19 mouse cellular contexts compared by ENCODE assay signal in genomic region chr2:94468196-94468725, GRCm38 (mm10). TPM values are rescaled to one million over a fixed set of nuclear protein-coding genes. Genes with fewer than 3 reads are reported as not detected.
DNase-seq lines count a peak whose midpoint lies in the region; ATAC-seq and TF ChIP-seq lines count a peak whose summit lies in the region.
"Had no signal": no experiment of that assay in that cellular context is flagged by ENCODE, and none has a peak within 500 bp of the region (broad histone marks: within the 10 kb centered on the region; RNA-seq: fewer than 3 reads in every experiment).

No protein-coding gene starts in this region.

- no peak overlapping the region for H3K9ac ChIP-seq in midbrain, postnatal 0 days (replicated peaks; ENCODE audit: low read length, poor library complexity, severe bottlenecking)
- H3K9ac ChIP-seq in midbrain, embryonic 15.5 days: no peak overlapping the region
- H3K9ac ChIP-seq: forebrain, embryonic 13.5 days; forebrain, postnatal 0 days; heart, embryonic 15.5 days; hindbrain, embryonic 14.5 days had no signal

- no peaks in the 10 kb centered on the region for H3K36me3 ChIP-seq in midbrain, postnatal 0 days (ENCODE audit: insufficient read depth, low read length)
- H3K36me3 ChIP-seq in midbrain, embryonic 15.5 days (replicated peaks): no peaks in the 10 kb centered on the region
- H3K36me3 ChIP-seq: embryonic facial prominence, embryonic 10.5 days; G1E; heart, embryonic 15.5 days had no signal

- 79% methylated on average over 5 of the region's 5 CpGs for WGBS in midbrain, postnatal 0 days
- 80% methylated on average over 5 of the region's 5 CpGs for WGBS in midbrain, embryonic 15.5 days

- peak; percentile 28 to 78 for DNase-seq in adrenal gland, adult (ENCODE audit: inconsistent age in 2 of 2, low spot score in 1 of 2)
- no peak for DNase-seq in adrenal gland, postnatal 25 days
- peak; percentile 64 to 68 for DNase-seq in cerebellum, postnatal 10 days
- no peak for DNase-seq in cerebellum, postnatal 36 days
- peak; percentile 34 for DNase-seq in midbrain, postnatal 0 days (ENCODE audit: low spot score)
- no peak for DNase-seq in urinary bladder, adult 18-20 months (ENCODE audit: low spot score in 2 of 2)
- DNase-seq: B cell, adult 2 months; gastrocnemius, postnatal 14 days; kidney, adult 18-20 months had no signal

- no peak overlapping the region for H3K4me3 ChIP-seq in midbrain, postnatal 0 days (ENCODE audit: low read depth, low read length)
- H3K4me3 ChIP-seq in midbrain, embryonic 15.5 days: no peak overlapping the region
- H3K4me3 ChIP-seq: embryonic facial prominence, embryonic 10.5 days; forebrain, embryonic 13.5 days; heart, adult 2 months; heart, embryonic 15.5 days had no signal

- no peaks in the 10 kb centered on the region for H3K9me3 ChIP-seq in midbrain, postnatal 0 days (ENCODE audit: low read length)
- no peaks in the 10 kb centered on the region for H3K9me3 ChIP-seq in midbrain, embryonic 15.5 days
- H3K9me3 ChIP-seq: embryonic facial prominence, embryonic 10.5 days; forebrain, embryonic 13.5 days; G1E; heart, embryonic 15.5 days had no signal

- ATAC-seq in midbrain, postnatal 0 days (ENCODE audit: low FRiP score): no peak
- no peak for ATAC-seq in midbrain, embryonic 15.5 days (replicated peaks)
- ATAC-seq: CD4-positive, CD25-positive, alpha-beta regulatory T cell, adult 4 months; forebrain, embryonic 13.5 days; forebrain, postnatal 0 days had no signal

- H3K4me2 ChIP-seq in midbrain, postnatal 0 days (ENCODE audit: low read depth, low read length, poor library complexity, severe bottlenecking): no peak overlapping the region
- no peak overlapping the region for H3K4me2 ChIP-seq in midbrain, embryonic 15.5 days
- H3K4me2 ChIP-seq: forebrain, embryonic 13.5 days; heart, embryonic 11.5 days; heart, embryonic 15.5 days; hindbrain, embryonic 14.5 days had no signal

- H3K4me1 ChIP-seq in midbrain, postnatal 0 days (ENCODE audit: insufficient read depth, low read length): no peaks in the 10 kb centered on the region
- H3K4me1 ChIP-seq in midbrain, embryonic 15.5 days: peaks cover 9% of the 10 kb centered on the region
- H3K4me1 ChIP-seq: embryonic facial prominence, embryonic 10.5 days; forebrain, embryonic 13.5 days had no signal

- TF ChIP-seq CTCF in midbrain, postnatal 0 days (IDR thresholded peaks at IDR 0.05): no peak

- H3K27me3 ChIP-seq in midbrain, postnatal 0 days (ENCODE audit: insufficient read depth, low read length): no peaks in the 10 kb centered on the region
- H3K27me3 ChIP-seq in midbrain, embryonic 15.5 days (replicated peaks): peaks cover 3% of the 10 kb centered on the region; the same call in 1 of the 2 replicates
- H3K27me3 ChIP-seq: heart, embryonic 15.5 days had no signal

- H3K27ac ChIP-seq in midbrain, postnatal 0 days (ENCODE audit: low read depth, low read length): no peak overlapping the region
- no peak overlapping the region for H3K27ac ChIP-seq in midbrain, embryonic 15.5 days
- H3K27ac ChIP-seq: embryonic facial prominence, embryonic 10.5 days; forebrain, embryonic 13.5 days; heart, adult 2 months; heart, embryonic 15.5 days; hindbrain, embryonic 14.5 days had no signal

RNA-seq across cellular contexts. Expression of gene Api5, which starts 30.3 kb away (rescaled TPM):
- 77.6 and 81.7 TPM in 2 replicates for total RNA-seq in adrenal gland, postnatal 25 days (2021)
- 47.4 and 56.4 TPM in 2 replicates for total RNA-seq in midbrain, postnatal 0 days (2014; rRNA removed)
- 59.4 and 63.1 TPM in 2 replicates for polyA plus RNA-seq in midbrain, postnatal 0 days (2015; fragmentation: Nextera tagmentation; extraction: Ambion mirVana)
- 98.1 and 104 TPM in 2 replicates for polyA plus RNA-seq in midbrain, embryonic 15.5 days (2015; fragmentation: Nextera tagmentation; extraction: Ambion mirVana)

Comparison
In these comparisons a context has a peak if more than half of its experiments do, and no peak if none do; other contexts are left out.
1. DNase-seq: peak in adrenal gland, adult (2 of 2), cerebellum, postnatal 10 days (2 of 2) and midbrain, postnatal 0 days (single experiment); none in adrenal gland, postnatal 25 days (single experiment), cerebellum, postnatal 36 days (0 of 2) and urinary bladder, adult 18-20 months (0 of 2).